Mouse (Mus musculus) brain, adult 10 weeks (tissue): Measurements from ENCODE around the gene Olfr1217. TPM values are rescaled to one million over a fixed set of nuclear protein-coding genes. Genes with fewer than 3 reads are reported as not detected.

ENCODE experiments used
- polyA plus RNA-seq: library from polyadenylated mRNA; stranded (reverse); fragments of 350-450 nt; fragmentation: Illumina TruSeq; extraction: RNeasy Lipid Tissue Mini Kit (QIAGEN cat#74804); gene quantifications from one replicate; pipeline ENCODE4 v1.2.3, GENCODE M21; 2015; ENCODE audit warnings: low read depth, low replicate concordance

The Olfr1217 gene
- not detected for polyA plus RNA-seq

GRCm38 (mm10) chr2:89031965-89032364 is at the start of gene Olfr1217:
TSS of gene Olfr1217 (minus strand) at chr2:89032065.

DNA sequence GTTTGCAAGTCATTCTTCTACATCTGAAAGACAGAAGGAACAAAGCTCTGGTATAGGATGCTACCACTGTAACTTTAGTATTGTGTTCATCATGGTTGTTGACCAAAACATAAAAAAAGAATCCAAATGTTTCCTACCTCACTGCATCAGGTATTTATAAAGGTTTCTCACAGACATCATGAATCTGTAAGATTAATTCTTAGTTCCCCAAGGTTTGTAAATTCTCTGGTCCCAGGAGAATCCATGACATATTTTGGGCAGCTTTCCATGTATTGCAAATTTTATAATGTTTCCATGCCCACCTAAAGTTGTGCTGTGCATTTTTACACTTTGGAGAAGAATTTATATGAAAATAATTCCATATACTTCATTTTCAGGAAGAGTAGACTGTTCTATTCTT is 29.2 kb upstream of the Olfr1217 start, which contains the start of gene Olfr1218:
Gene Olfr1218 (minus strand): TSS at position 101 of the 400 bp plus-strand sequence.

GRCm38 (mm10) chr2:89018240-89018639 is 13.6 kb downstream of the Olfr1217 start, which contains the start of gene Olfr1216:
TSS of gene Olfr1216 (minus strand) at chr2:89018340.

GRCm38 (mm10) chr2:89006873-89007272 is 25.0 kb downstream of the Olfr1217 start, which contains the start of gene Olfr1215:
TSS of gene Olfr1215 (minus strand) at chr2:89006973.

GRCm38 (mm10) chr2:88992553-88992952 is 39.3 kb downstream of the Olfr1217 start, which contains the start of gene Olfr1214:
TSS of gene Olfr1214 (minus strand) at chr2:88992653.

GRCm38 (mm10) chr2:88980181-88980580 is 51.7 kb downstream of the Olfr1217 start, which contains the start of gene Gm13762:
TSS of gene Gm13762 (minus strand) at chr2:88980281.

Other genes starting within 250 kb of the Olfr1217 start
- not detected for gene Olfr1201, start 239.0 kb downstream of the Olfr1217 start, polyA plus RNA-seq
- not detected for gene Olfr1202, start 217.6 kb downstream of the Olfr1217 start, polyA plus RNA-seq
- not detected for gene Olfr1205, start 202.3 kb downstream of the Olfr1217 start, polyA plus RNA-seq
- not detected for gene Olfr1204, start 182.8 kb downstream of the Olfr1217 start, polyA plus RNA-seq
- not detected for gene Olfr1206, start 168.8 kb downstream of the Olfr1217 start, polyA plus RNA-seq
- not detected for gene Olfr1208, start 129.8 kb downstream of the Olfr1217 start, polyA plus RNA-seq
- gene Olfr1209, start 116.9 kb downstream of the Olfr1217 start, polyA plus RNA-seq: not detected
- gene Olfr1211, start 94.0 kb downstream of the Olfr1217 start, polyA plus RNA-seq: not detected
- not detected for gene Olfr1212, start 78.1 kb downstream of the Olfr1217 start, polyA plus RNA-seq
- not detected for gene Gm13762, start 51.8 kb downstream of the Olfr1217 start, polyA plus RNA-seq
- not detected for gene Olfr1214, start 39.4 kb downstream of the Olfr1217 start, polyA plus RNA-seq
- not detected for gene Olfr1215, start 25.1 kb downstream of the Olfr1217 start, polyA plus RNA-seq
- gene Olfr1216, start 13.7 kb downstream of the Olfr1217 start, polyA plus RNA-seq: not detected
- not detected for gene Olfr1218, start 29.1 kb upstream of the Olfr1217 start, polyA plus RNA-seq
- gene Olfr1219, start 51.4 kb upstream of the Olfr1217 start, polyA plus RNA-seq: not detected
- not detected for gene Olfr1220, start 74.8 kb upstream of the Olfr1217 start, polyA plus RNA-seq
- not detected for gene Olfr1221, start 85.2 kb upstream of the Olfr1217 start, polyA plus RNA-seq
- gene Olfr1222, start 101.0 kb upstream of the Olfr1217 start, polyA plus RNA-seq: not detected
- not detected for gene Olfr1223, start 119.5 kb upstream of the Olfr1217 start, polyA plus RNA-seq
- gene Olfr1224-ps1, start 132.0 kb upstream of the Olfr1217 start, polyA plus RNA-seq: not detected
- not detected for gene Olfr1225, start 142.6 kb upstream of the Olfr1217 start, polyA plus RNA-seq
- not detected for gene Olfr1226, start 168.0 kb upstream of the Olfr1217 start, polyA plus RNA-seq
- not detected for gene Olfr1228, start 222.0 kb upstream of the Olfr1217 start, polyA plus RNA-seq